Mouse (Mus musculus): Measurements from ENCODE around the gene Tjp1.

Tjp1 gene

GRCm38 (mm10) chr7:65527071-65528007, at the start of gene Tjp1:
TSS of gene Tjp1 (minus strand) at chr7:65527781.
- DNase-seq = no peak

GRCm38 (mm10) chr7:65577118-65577517, 49.5 kb upstream of the Tjp1 start:
- DNase-seq = no peak

- no peak for DNase-seq
Observed at GRCm38 (mm10) chr7:65572731-65573130, 45.1 kb upstream of the Tjp1 start.

GRCm38 (mm10) chr7:65570691-65571090, 43.1 kb upstream of the Tjp1 start:
- DNase-seq = no peak

- DNase-seq = no peak
Observed at GRCm38 (mm10) chr7:65555996-65556395, 28.4 kb upstream of the Tjp1 start.

GRCm38 (mm10) chr7:65545741-65546140, 18.2 kb upstream of the Tjp1 start:
- no peak for DNase-seq

GRCm38 (mm10) chr7:65532689-65533088, 5.1 kb upstream of the Tjp1 start:
- no peak for DNase-seq

- no peak for DNase-seq
Observed at GRCm38 (mm10) chr7:65523116-65523515, 4.5 kb downstream of the Tjp1 start.

GRCm38 (mm10) chr7:65522490-65522889, 5.1 kb downstream of the Tjp1 start:
- DNase-seq = no peak

- DNase-seq = no peak
Observed at GRCm38 (mm10) chr7:65520622-65521021, 7.0 kb downstream of the Tjp1 start.

GRCm38 (mm10) chr7:65519788-65520563, 7.6 kb downstream of the Tjp1 start:
- peak; percentile 78 to 85 for DNase-seq

GRCm38 (mm10) chr7:65516903-65517302, 10.7 kb downstream of the Tjp1 start:
- DNase-seq = no peak

- DNase-seq = no peak
Observed at GRCm38 (mm10) chr7:65513451-65514179, 14.0 kb downstream of the Tjp1 start.

- DNase-seq = no peak
Observed at GRCm38 (mm10) chr7:65509357-65509756, 18.2 kb downstream of the Tjp1 start.

GRCm38 (mm10) chr7:65507341-65507740, 20.2 kb downstream of the Tjp1 start:
- no peak for DNase-seq

- no peak for DNase-seq
Observed at GRCm38 (mm10) chr7:65502486-65503322, 24.9 kb downstream of the Tjp1 start.

GRCm38 (mm10) chr7:65500746-65501145, 26.8 kb downstream of the Tjp1 start:
- no peak for DNase-seq

- peak; percentile 71 to 84 for DNase-seq
Observed at GRCm38 (mm10) chr7:65497733-65498583, 29.6 kb downstream of the Tjp1 start.

- no peak for DNase-seq
Observed at GRCm38 (mm10) chr7:65490526-65490925, 37.1 kb downstream of the Tjp1 start.

- DNase-seq = no peak
Observed at GRCm38 (mm10) chr7:65489742-65490141, 37.8 kb downstream of the Tjp1 start.

GRCm38 (mm10) chr7:65489195-65489594, 38.4 kb downstream of the Tjp1 start:
- DNase-seq = no peak

Data from lung, adult 18-20 months (tissue).